Mouse (Mus musculus): ENCODE measurements at regions not wholly inside any gene's neighbourhood (a gene's known extent, or its start where the extent isn't known, plus 50 kb on each side); places are given as distances from the start of the nearest gene placed in this dataset.

GRCm38 (mm10) chr16:87188737-87189136 lies 165.2 kb upstream of the N6amt1 start:
- H3K4me3 ChIP-seq (ENCODE audit: insufficient read depth, low read depth, low read length) = no peak overlapping the region
- 87% methylated on average over 2 of the region's 2 CpGs for WGBS
- no peak for DNase-seq
- H3K36me3 ChIP-seq (ENCODE audit: control insufficient read depth, insufficient read depth, low read length) = no peaks in the 10 kb centered on the region
- H3K27me3 ChIP-seq (replicated peaks; ENCODE audit: control insufficient read depth, insufficient read depth, low read length) = no peaks in the 10 kb centered on the region
- no peak overlapping the region for H3K27ac ChIP-seq (ENCODE audit: insufficient read depth, low read depth, low read length)
- TF ChIP-seq CTCF (conservative IDR thresholded peaks at IDR 0.05; ENCODE audit: insufficient read depth, insufficient read length, low read depth, low read length) = no peak
- TF ChIP-seq POLR2A (IDR thresholded peaks at IDR 0.05; ENCODE audit: low read depth, low read length) = no peak
- H3K4me1 ChIP-seq (ENCODE audit: control insufficient read depth, insufficient read depth, low read length) = no peaks in the 10 kb centered on the region

DNA sequence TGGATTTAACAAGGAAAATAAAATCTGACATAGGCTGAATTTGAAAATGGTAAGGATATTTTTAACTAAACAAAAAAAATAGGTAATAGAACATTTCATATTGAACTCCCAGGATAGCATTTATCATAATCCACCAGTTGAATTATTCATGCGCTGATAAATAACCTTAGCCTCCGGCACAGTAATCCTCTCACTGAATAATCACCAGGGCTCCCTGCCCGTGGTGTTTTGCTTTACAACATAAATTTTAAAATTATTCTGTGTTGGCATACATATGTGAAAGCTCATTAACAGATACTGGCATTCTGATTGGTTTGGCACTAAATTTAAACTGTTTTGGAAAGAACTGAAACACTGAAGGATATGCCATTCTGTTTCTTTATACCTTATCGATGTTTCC lies 181.6 kb upstream of the N6amt1 start:
- Histone ChIP-seq H3K27ac (ENCODE audit: insufficient read depth, low read depth, low read length) (no peak overlapping the region), H3K27me3 (replicated peaks; ENCODE audit: control insufficient read depth, insufficient read depth, low read length) (no peaks in the 10 kb centered on the region), H3K4me3 (ENCODE audit: insufficient read depth, low read depth, low read length) (no peak overlapping the region), H3K4me1 (ENCODE audit: control insufficient read depth, insufficient read depth, low read length) (no peaks in the 10 kb centered on the region), H3K36me3 (ENCODE audit: control insufficient read depth, insufficient read depth, low read length) (no peaks in the 10 kb centered on the region)
- DNase-seq = no peak
- WGBS = 78% methylated on average over 4 of the region's 4 CpGs
- TF ChIP-seq POLR2A (IDR thresholded peaks at IDR 0.05; ENCODE audit: low read depth, low read length) = no peak
- TF ChIP-seq CTCF (conservative IDR thresholded peaks at IDR 0.05; ENCODE audit: insufficient read depth, insufficient read length, low read depth, low read length) = no peak

- Histone ChIP-seq H3K36me3 (ENCODE audit: control insufficient read depth, insufficient read depth, low read length) (no peaks in the 10 kb centered on the region), H3K4me3 (ENCODE audit: insufficient read depth, low read depth, low read length) (no peak overlapping the region), H3K27ac (ENCODE audit: insufficient read depth, low read depth, low read length) (no peak overlapping the region), H3K27me3 (replicated peaks; ENCODE audit: control insufficient read depth, insufficient read depth, low read length) (no peaks in the 10 kb centered on the region), H3K4me1 (ENCODE audit: control insufficient read depth, insufficient read depth, low read length) (no peaks in the 10 kb centered on the region)
- DNase-seq = no peak
- TF ChIP-seq CTCF (conservative IDR thresholded peaks at IDR 0.05; ENCODE audit: insufficient read depth, insufficient read length, low read depth, low read length) (no peak), POLR2A (IDR thresholded peaks at IDR 0.05; ENCODE audit: low read depth, low read length) (no peak)
- WGBS = 55% methylated on average over 2 of the region's 2 CpGs
Measured at GRCm38 (mm10) chr16:87139301-87139700, 214.7 kb upstream of the N6amt1 start.

- WGBS = 100% methylated on average over 1 of the region's 1 CpGs
- Histone ChIP-seq H3K27ac (ENCODE audit: insufficient read depth, low read depth, low read length) (no peak overlapping the region), H3K4me3 (ENCODE audit: insufficient read depth, low read depth, low read length) (no peak overlapping the region), H3K4me1 (ENCODE audit: control insufficient read depth, insufficient read depth, low read length) (no peaks in the 10 kb centered on the region), H3K27me3 (replicated peaks; ENCODE audit: control insufficient read depth, insufficient read depth, low read length) (no peaks in the 10 kb centered on the region), H3K36me3 (ENCODE audit: control insufficient read depth, insufficient read depth, low read length) (no peaks in the 10 kb centered on the region)
- TF ChIP-seq POLR2A (IDR thresholded peaks at IDR 0.05; ENCODE audit: low read depth, low read length) (no peak), CTCF (conservative IDR thresholded peaks at IDR 0.05; ENCODE audit: insufficient read depth, insufficient read length, low read depth, low read length) (no peak)
- DNase-seq = no peak
Measured at GRCm38 (mm10) chr16:87136503-87136902, 217.5 kb upstream of the N6amt1 start.

GRCm38 (mm10) chr16:87134452-87134851 lies 219.5 kb upstream of the N6amt1 start:
- Histone ChIP-seq H3K36me3 (ENCODE audit: control insufficient read depth, insufficient read depth, low read length) (no peaks in the 10 kb centered on the region), H3K4me1 (ENCODE audit: control insufficient read depth, insufficient read depth, low read length) (no peaks in the 10 kb centered on the region), H3K27me3 (replicated peaks; ENCODE audit: control insufficient read depth, insufficient read depth, low read length) (no peaks in the 10 kb centered on the region), H3K27ac (ENCODE audit: insufficient read depth, low read depth, low read length) (no peak overlapping the region), H3K4me3 (ENCODE audit: insufficient read depth, low read depth, low read length) (no peak overlapping the region)
- DNase-seq = no peak
- no peak for TF ChIP-seq POLR2A (IDR thresholded peaks at IDR 0.05; ENCODE audit: low read depth, low read length)
- no peak for TF ChIP-seq CTCF (conservative IDR thresholded peaks at IDR 0.05; ENCODE audit: insufficient read depth, insufficient read length, low read depth, low read length)

- no peaks in the 10 kb centered on the region for H3K27me3 ChIP-seq (replicated peaks; ENCODE audit: control insufficient read depth, insufficient read depth, low read length)
- no peak overlapping the region for H3K27ac ChIP-seq (ENCODE audit: insufficient read depth, low read depth, low read length)
- DNase-seq = no peak
- no peak overlapping the region for H3K4me3 ChIP-seq (ENCODE audit: insufficient read depth, low read depth, low read length)
- no peak for TF ChIP-seq CTCF (conservative IDR thresholded peaks at IDR 0.05; ENCODE audit: insufficient read depth, insufficient read length, low read depth, low read length)
- TF ChIP-seq POLR2A (IDR thresholded peaks at IDR 0.05; ENCODE audit: low read depth, low read length) = no peak
- H3K36me3 ChIP-seq (ENCODE audit: control insufficient read depth, insufficient read depth, low read length) = no peaks in the 10 kb centered on the region
- WGBS = 93% methylated on average over 6 of the region's 6 CpGs
- no peaks in the 10 kb centered on the region for H3K4me1 ChIP-seq (ENCODE audit: control insufficient read depth, insufficient read depth, low read length)
Measured at GRCm38 (mm10) chr16:87133874-87134273, 220.1 kb upstream of the N6amt1 start.

DNA sequence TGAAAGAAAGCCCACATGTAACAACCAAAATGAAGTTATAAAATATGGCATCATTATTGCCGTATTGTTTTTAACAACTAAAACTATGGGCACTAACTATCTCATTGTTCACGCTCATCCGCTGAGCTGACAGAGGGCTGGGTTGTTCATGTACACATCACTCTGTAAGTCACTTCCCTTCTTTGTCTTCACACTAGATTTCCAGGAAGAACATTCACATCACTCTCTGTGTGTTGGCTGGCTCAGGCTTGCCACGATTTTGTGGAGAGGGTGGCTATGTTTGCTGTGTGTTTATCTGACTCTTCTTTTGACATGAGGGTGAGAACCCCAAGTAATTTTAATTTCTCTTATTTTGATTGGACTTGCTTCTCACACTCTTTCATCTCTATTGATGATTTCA lies 221.9 kb upstream of the N6amt1 start:
- H3K27me3 ChIP-seq (replicated peaks; ENCODE audit: control insufficient read depth, insufficient read depth, low read length) = no peaks in the 10 kb centered on the region
- TF ChIP-seq POLR2A (IDR thresholded peaks at IDR 0.05; ENCODE audit: low read depth, low read length) (no peak), CTCF (conservative IDR thresholded peaks at IDR 0.05; ENCODE audit: insufficient read depth, insufficient read length, low read depth, low read length) (no peak)
- peak; percentile 7 for DNase-seq
- H3K4me3 ChIP-seq (ENCODE audit: insufficient read depth, low read depth, low read length) = no peak overlapping the region
- WGBS = 78% methylated on average over 4 of the region's 4 CpGs
- no peaks in the 10 kb centered on the region for H3K4me1 ChIP-seq (ENCODE audit: control insufficient read depth, insufficient read depth, low read length)
- no peaks in the 10 kb centered on the region for H3K36me3 ChIP-seq (ENCODE audit: control insufficient read depth, insufficient read depth, low read length)
- no peak overlapping the region for H3K27ac ChIP-seq (ENCODE audit: insufficient read depth, low read depth, low read length)

Measured in kidney, adult 2 months (tissue).